Mouse (Mus musculus): ENCODE results near the gene Sema4c. TPM values are rescaled to one million over a fixed set of nuclear protein-coding genes. Genes with fewer than 3 reads are reported as not detected.

Gene Sema4c
- total and polyA plus RNA-seq, 3 experiments: 0.19 to 1.4 TPM; not detected in 1

DNA sequence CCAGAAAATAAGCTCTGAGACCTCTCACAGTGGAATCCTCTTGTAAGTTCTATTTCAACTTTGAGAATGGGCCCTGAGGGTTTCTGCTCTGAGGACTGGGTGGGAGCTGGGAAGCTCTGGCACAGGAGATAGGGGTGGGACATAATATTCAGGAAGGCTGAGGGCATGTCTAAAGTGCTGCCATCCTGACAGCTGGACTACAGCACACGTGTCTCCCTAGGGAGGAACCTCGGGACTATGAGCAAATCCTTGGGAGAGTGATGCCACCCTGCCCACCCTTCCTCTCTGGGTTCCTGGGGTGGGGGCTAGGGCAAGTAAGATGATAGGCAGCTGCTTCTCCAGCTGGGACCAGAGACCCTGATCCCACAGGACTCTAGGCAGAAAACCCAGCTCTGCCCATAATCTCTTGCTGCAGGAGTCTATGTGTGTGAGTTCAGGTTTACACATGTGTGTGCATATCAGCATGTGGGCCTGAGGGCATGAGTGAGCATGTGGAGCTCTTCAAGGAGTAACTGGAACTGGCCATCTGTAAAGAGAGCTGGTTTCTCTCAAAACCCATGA, 14.1 kb upstream of the Sema4c start:
- Histone ChIP-seq H3K9ac (ENCODE audit: control insufficient read depth, low read depth, low read length, poor library complexity, severe bottlenecking) (no peak overlapping the region), H3K9me3 (replicated peaks; ENCODE audit: insufficient read depth, low read length) (no peaks in the 10 kb centered on the region), H3K4me1 (ENCODE audit: control insufficient read depth in 1 of 2, insufficient read depth in 2 of 2, low read length in 2 of 2) (no peaks in the 10 kb centered on the region), H3K79me2 (ENCODE audit: control insufficient read depth, insufficient read depth, low read length, poor library complexity) (no peaks in the 10 kb centered on the region), H3K27me3 (ENCODE audit: control insufficient read depth in 1 of 2, insufficient read depth in 2 of 2, low read length in 2 of 2) (no peaks in the 10 kb centered on the region; a peak in 2 of 4 replicates), H3K4me3 (ENCODE audit: control insufficient read depth in 1 of 2, insufficient read depth in 1 of 2, low read depth in 2 of 2, low read length in 2 of 2) (no peak overlapping the region), H3K27ac (ENCODE audit: control insufficient read depth, low read depth, low read length) (no peak overlapping the region), H3K36me3 (ENCODE audit: control insufficient read depth in 1 of 2, insufficient read depth in 2 of 2, low read length in 2 of 2) (no peaks in the 10 kb centered on the region)
- no peak for DNase-seq (ENCODE audit: low read depth, low spot score)
- no peak for TF ChIP-seq SIN3A (IDR thresholded peaks at IDR 0.05; ENCODE audit: low read length)
- no peak for TF ChIP-seq MXI1 (IDR thresholded peaks at IDR 0.05; ENCODE audit: low read depth, low read length)
- TF ChIP-seq ZMIZ1 (IDR thresholded peaks at IDR 0.05; ENCODE audit: low read depth, low read length): no peak
- TF ChIP-seq MAX (IDR thresholded peaks at IDR 0.05; ENCODE audit: low read length): no peak
- no peak for TF ChIP-seq MYB (IDR thresholded peaks at IDR 0.05; ENCODE audit: low read depth, low read length)
- TF ChIP-seq MYC (IDR thresholded peaks at IDR 0.05; ENCODE audit: low read depth, low read length): no peak
- TF ChIP-seq EP300 (IDR thresholded peaks at IDR 0.05; ENCODE audit: low read depth in 1 of 2, low read length in 2 of 2): no peak
- no peak for TF ChIP-seq UBTF (IDR thresholded peaks at IDR 0.05; ENCODE audit: borderline replicate concordance, insufficient read depth, low read depth, low read length)
- TF ChIP-seq E2F4 (IDR thresholded peaks at IDR 0.05; ENCODE audit: borderline replicate concordance, low read depth, low read length): no peak
- TF ChIP-seq USF2 (IDR thresholded peaks at IDR 0.05; ENCODE audit: borderline replicate concordance in 1 of 2, insufficient read depth in 1 of 2, low read depth in 1 of 2, low read length in 2 of 2): no peak
- TF ChIP-seq RCOR1 (IDR thresholded peaks at IDR 0.05; ENCODE audit: low read depth, low read length): no peak
- TF ChIP-seq RAD21 (IDR thresholded peaks at IDR 0.05; ENCODE audit: low read depth, low read length): no peak
- no peak for TF ChIP-seq GATA1 (IDR thresholded peaks at IDR 0.05; ENCODE audit: low read depth, low read length)
- TF ChIP-seq CHD2 (IDR thresholded peaks at IDR 0.05; ENCODE audit: low read length): no peak

DNA sequence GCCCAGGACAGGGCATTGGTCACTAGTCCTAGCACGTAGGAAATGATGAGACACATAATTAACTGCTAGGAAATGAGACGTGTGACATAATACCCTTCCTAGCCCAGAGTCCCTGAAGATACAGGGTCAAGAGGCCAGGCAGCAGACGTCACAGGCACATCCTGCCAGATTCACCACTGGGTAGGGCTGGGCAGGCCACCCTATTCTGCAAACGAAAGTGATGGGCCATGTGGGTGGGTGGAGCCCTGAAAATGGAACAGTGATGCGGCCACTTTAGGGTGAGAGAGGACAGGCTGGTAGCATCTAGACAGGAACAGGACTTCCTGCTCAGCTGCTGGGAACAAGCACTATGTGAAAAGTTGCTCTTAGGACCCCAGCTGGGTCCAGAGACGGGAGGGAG, 13.5 kb upstream of the Sema4c start:
- no peaks in the 10 kb centered on the region; a peak in 2 of 4 replicates for H3K27me3 ChIP-seq (ENCODE audit: control insufficient read depth in 1 of 2, insufficient read depth in 2 of 2, low read length in 2 of 2)
- H3K9me3 ChIP-seq (replicated peaks; ENCODE audit: insufficient read depth, low read length): no peaks in the 10 kb centered on the region
- no peak for TF ChIP-seq NELFE (IDR thresholded peaks at IDR 0.05; ENCODE audit: low read depth, low read length)
- TF ChIP-seq E2F4 (IDR thresholded peaks at IDR 0.05; ENCODE audit: borderline replicate concordance, low read depth, low read length): no peak
- TF ChIP-seq ZC3H11A (IDR thresholded peaks at IDR 0.05; ENCODE audit: low read depth, low read length): no peak
- TF ChIP-seq UBTF (IDR thresholded peaks at IDR 0.05; ENCODE audit: borderline replicate concordance, insufficient read depth, low read depth, low read length): no peak
- TF ChIP-seq GABPA (IDR thresholded peaks at IDR 0.05; ENCODE audit: low read depth, low read length): no peak
- TF ChIP-seq POLR2AphosphoS5 (IDR thresholded peaks at IDR 0.05; ENCODE audit: borderline replicate concordance, low read depth, low read length): no peak
- TF ChIP-seq EP300 (IDR thresholded peaks at IDR 0.05; ENCODE audit: low read depth in 1 of 2, low read length in 2 of 2): no peak
- no peak for TF ChIP-seq JUND (IDR thresholded peaks at IDR 0.05; ENCODE audit: low read depth, low read length)
- no peak for TF ChIP-seq ZMIZ1 (IDR thresholded peaks at IDR 0.05; ENCODE audit: low read depth, low read length)
- TF ChIP-seq SMC3 (IDR thresholded peaks at IDR 0.05; ENCODE audit: low read depth, low read length): no peak
- no peak for TF ChIP-seq MYC (IDR thresholded peaks at IDR 0.05; ENCODE audit: low read depth, low read length)
- TF ChIP-seq MEF2A (IDR thresholded peaks at IDR 0.05; ENCODE audit: extremely low read depth, insufficient replicate concordance, low read depth, low read length, poor library complexity, severe bottlenecking): no peak
- no peak for TF ChIP-seq ETS1 (IDR thresholded peaks at IDR 0.05; ENCODE audit: low read depth, low read length)
- TF ChIP-seq MXI1 (IDR thresholded peaks at IDR 0.05; ENCODE audit: low read depth, low read length): no peak
- TF ChIP-seq ZKSCAN1 (IDR thresholded peaks at IDR 0.05; ENCODE audit: low read depth, low read length): no peak
- no peak for TF ChIP-seq RAD21 (IDR thresholded peaks at IDR 0.05; ENCODE audit: low read depth, low read length)
- TF ChIP-seq MAX (IDR thresholded peaks at IDR 0.05; ENCODE audit: low read length): no peak
- TF ChIP-seq POLR2AphosphoS2 (IDR thresholded peaks at IDR 0.05; ENCODE audit: low read length): no peak
- no peak for TF ChIP-seq NRF1 (IDR thresholded peaks at IDR 0.05; ENCODE audit: insufficient read depth, low read depth, low read length, poor library complexity, severe bottlenecking)
- no peak for TF ChIP-seq TBP (IDR thresholded peaks at IDR 0.05; ENCODE audit: low read depth, low read length)
- no peaks in the 10 kb centered on the region for H3K4me1 ChIP-seq (ENCODE audit: control insufficient read depth in 1 of 2, insufficient read depth in 2 of 2, low read length in 2 of 2)
- DNase-seq (ENCODE audit: low read depth, low spot score): no peak
- no peaks in the 10 kb centered on the region for H3K79me2 ChIP-seq (ENCODE audit: control insufficient read depth, insufficient read depth, low read length, poor library complexity)
- no peak overlapping the region for H3K27ac ChIP-seq (ENCODE audit: control insufficient read depth, low read depth, low read length)
- H3K9ac ChIP-seq (ENCODE audit: control insufficient read depth, low read depth, low read length, poor library complexity, severe bottlenecking): no peak overlapping the region
- no peak overlapping the region for H3K4me3 ChIP-seq (ENCODE audit: control insufficient read depth in 1 of 2, insufficient read depth in 1 of 2, low read depth in 2 of 2, low read length in 2 of 2)
- no peaks in the 10 kb centered on the region for H3K36me3 ChIP-seq (ENCODE audit: control insufficient read depth in 1 of 2, insufficient read depth in 2 of 2, low read length in 2 of 2)
